Mouse (Mus musculus): Measurements from ENCODE around the gene Ap1m1.

Ap1m1 gene

DNA sequence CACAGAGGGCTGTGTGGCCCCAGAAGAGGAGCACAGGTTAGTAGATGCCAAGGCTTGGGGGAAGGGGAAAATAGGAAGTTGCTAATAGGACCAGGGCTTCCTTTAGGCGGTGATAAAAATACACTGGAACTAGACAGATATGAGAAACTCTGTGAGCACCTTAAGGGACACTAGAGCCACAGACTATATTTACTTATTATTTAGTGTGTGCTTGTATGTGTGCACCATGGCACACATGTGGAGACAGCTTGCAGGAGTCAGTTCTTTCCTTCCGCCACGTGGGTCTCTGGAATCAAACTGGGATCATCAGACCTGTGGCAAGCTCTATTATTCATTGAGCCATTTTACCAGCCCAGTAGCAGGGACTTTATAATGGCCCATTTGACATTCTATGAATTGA lies 55.3 kb downstream of the Ap1m1 start:
- no peak for DNase-seq (ENCODE audit: low spot score in 2 of 2)

GRCm38 (mm10) chr8:72295679-72296078 lies 55.9 kb downstream of the Ap1m1 start:
- DNase-seq (ENCODE audit: low spot score in 2 of 2): peak; percentile 73 to 77

DNA sequence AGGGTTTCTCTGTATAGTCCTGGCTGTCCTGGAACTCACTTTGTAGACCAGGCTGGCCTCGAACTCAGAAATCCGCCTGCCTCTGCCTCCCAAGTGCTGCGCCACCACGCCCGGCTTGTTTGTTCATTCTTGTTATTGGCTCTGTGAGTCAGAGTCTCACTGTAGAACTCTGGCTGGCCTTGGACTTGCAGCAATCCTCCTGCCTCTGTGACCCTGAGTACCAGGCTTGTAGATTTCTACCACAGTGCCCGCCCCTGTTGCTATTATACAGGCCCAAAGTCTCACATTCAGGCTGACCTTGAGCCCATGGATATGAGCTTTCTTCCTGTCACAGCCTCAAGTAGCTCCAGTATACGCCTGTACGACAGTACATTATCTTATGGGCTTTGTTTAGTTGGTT lies 56.7 kb downstream of the Ap1m1 start:
- no peak for DNase-seq (ENCODE audit: low spot score in 2 of 2)

- DNase-seq (ENCODE audit: low spot score in 2 of 2): no peak
These were observed 59.1 kb downstream of the Ap1m1 start for GRCm38 (mm10) chr8:72298928-72299327.

GRCm38 (mm10) chr8:72300654-72301400 lies 61.0 kb downstream of the Ap1m1 start:
- DNase-seq (ENCODE audit: low spot score in 2 of 2): no peak

GRCm38 (mm10) chr8:72301497-72301896 lies 61.7 kb downstream of the Ap1m1 start:
- DNase-seq (ENCODE audit: low spot score in 2 of 2): no peak

GRCm38 (mm10) chr8:72302986-72303612 lies 63.3 kb downstream of the Ap1m1 start:
- no peak for DNase-seq (ENCODE audit: low spot score in 2 of 2)

- DNase-seq (ENCODE audit: low spot score in 2 of 2): peak in 1 of 2 experiments; percentile 59
These were observed 63.8 kb downstream of the Ap1m1 start for GRCm38 (mm10) chr8:72303633-72304032.

- DNase-seq (ENCODE audit: low spot score in 2 of 2): no peak
These were observed 65.5 kb downstream of the Ap1m1 start, which contains the start of gene Gm10282 for GRCm38 (mm10) chr8:72305210-72305905. Gene Gm10282, minus strand, starts transcription at chr8:72305260.

GRCm38 (mm10) chr8:72306913-72307312 lies 67.1 kb downstream of the Ap1m1 start:
- no peak for DNase-seq (ENCODE audit: low spot score in 2 of 2)

Data from urinary bladder, postnatal 4 days (tissue).